Mouse (Mus musculus) mouse embryonic stem cell (cell line): ENCODE results near the gene Tcea3.

ENCODE experiments used
- in situ Hi-C, 2 experiments: fragments of 300-500 bp; cut with MboI; formaldehyde crosslinking; loops; 1 replicate in 1 of 2; 3 replicates in 1 of 2; pipeline ENCODE4 v1.14.3; 2019 to 2020; ENCODE audit warnings: low sequenced_read_pairs in 2 of 2, low pct_unique_long_range_greater_than_20kb in 1 of 2, mixed read lengths in 1 of 2; ENCODE audit not compliant: unreplicated experiment in 1 of 2

The Tcea3 gene

GRCm38 (mm10) chr4:136259916-136260315, 12.4 kb downstream of the Tcea3 start:
- in situ Hi-C loops = no loop called here

- in situ Hi-C loops = no loop called here
These were observed 13.1 kb downstream of the Tcea3 start for GRCm38 (mm10) chr4:136260491-136261180.

- in situ Hi-C loops = no loop called here
These were observed 14.4 kb downstream of the Tcea3 start for GRCm38 (mm10) chr4:136261912-136262311.

GRCm38 (mm10) chr4:136263555-136263954, 16.0 kb downstream of the Tcea3 start:
- in situ Hi-C loops = no loop called here

- in situ Hi-C loops = no loop called here
These were observed 19.3 kb downstream of the Tcea3 start for GRCm38 (mm10) chr4:136266716-136267343.

- in situ Hi-C loops = no loop called here
These were observed 21.4 kb downstream of the Tcea3 start for GRCm38 (mm10) chr4:136268912-136269311.

- in situ Hi-C loops = no loop called here
These were observed 23.1 kb downstream of the Tcea3 start for GRCm38 (mm10) chr4:136270648-136271047.

- in situ Hi-C loops = no loop called here
These were observed 33.6 kb downstream of the Tcea3 start for GRCm38 (mm10) chr4:136281097-136281496.

GRCm38 (mm10) chr4:136281611-136282010, 34.1 kb downstream of the Tcea3 start:
- in situ Hi-C loops = no loop called here

- in situ Hi-C loops = no loop called here
These were observed 35.3 kb downstream of the Tcea3 start for GRCm38 (mm10) chr4:136282621-136283480.

GRCm38 (mm10) chr4:136283783-136284182, 36.3 kb downstream of the Tcea3 start:
- in situ Hi-C loops = no loop called here

GRCm38 (mm10) chr4:136284455-136284854, 36.9 kb downstream of the Tcea3 start, which contains the start of gene Zfp46:
TSS of gene Zfp46 (plus strand) at chr4:136284683.
- in situ Hi-C loops = no loop called here

GRCm38 (mm10) chr4:136284891-136285290, 37.4 kb downstream of the Tcea3 start:
- in situ Hi-C loops = no loop called here

- in situ Hi-C loops = no loop called here
These were observed 37.9 kb downstream of the Tcea3 start for GRCm38 (mm10) chr4:136285348-136285810.

- in situ Hi-C loops = no loop called here
These were observed 38.4 kb downstream of the Tcea3 start for GRCm38 (mm10) chr4:136285811-136286371.

GRCm38 (mm10) chr4:136289918-136290780, 42.6 kb downstream of the Tcea3 start:
- in situ Hi-C loops = no loop called here

GRCm38 (mm10) chr4:136290781-136291595, 43.5 kb downstream of the Tcea3 start:
- in situ Hi-C loops = no loop called here
